Mouse (Mus musculus) thymus, adult 2 months (tissue): ENCODE data around the gene Aff3.

Experiments
- CTCF ChIP-seq: fragments of 200-500 bp; IDR thresholded peaks from 2 replicates; pipeline ENCODE4 v1.5.1; 2012; ENCODE audit warnings: mild to moderate bottlenecking, control low read depth, low read length, moderate library complexity, borderline replicate concordance; ENCODE audit not compliant: control insufficient read depth, poor library complexity, insufficient read depth; ENCODE audit errors: extremely low read depth
- POLR2A ChIP-seq: fragments of 200-500 bp; IDR thresholded peaks from 2 replicates; pipeline ENCODE4 v1.6.1; 2012; ENCODE audit warnings: mild to moderate bottlenecking, low read length, control low read depth, moderate library complexity; ENCODE audit not compliant: control insufficient read depth, poor library complexity, insufficient read depth; ENCODE audit errors: extremely low read depth

- no peak for TF ChIP-seq CTCF
- TF ChIP-seq POLR2A = no peak
Observed at GRCm38 (mm10) chr1:38367404-38368080, 297.2 kb downstream of the Aff3 start.
